11 mouse cellular contexts compared by ENCODE assay signal in genomic region chr3:105019826-105020692, GRCm38 (mm10). TPM values are rescaled to one million over a fixed set of nuclear protein-coding genes. Genes with fewer than 3 reads are reported as not detected.
DNase-seq lines count a peak whose midpoint lies in the region; ATAC-seq and TF ChIP-seq lines count a peak whose summit lies in the region.
"Had no signal": no experiment of that assay in that cellular context is flagged by ENCODE, and none has a peak within 500 bp of the region (broad histone marks: within the 10 kb centered on the region; RNA-seq: fewer than 3 reads in every experiment).

No protein-coding gene starts in this region.

- no peak overlapping the region for H3K4me3 ChIP-seq in kidney, adult 2 months (ENCODE audit: insufficient read depth, low read depth, low read length)
- no peak overlapping the region for H3K4me3 ChIP-seq in intestine, embryonic 15.5 days (replicated peaks)
- H3K4me3 ChIP-seq: erythroblast, embryonic 14.5 days; megakaryocyte, embryonic 14.5 days had no signal

- peak; percentile 74 for DNase-seq in kidney, adult 2 months
- no peak for DNase-seq in kidney, postnatal 10 days
- peak; percentile 89 for DNase-seq in heart, adult 8-10 months (ENCODE audit: low spot score)
- peak; percentile 88 for DNase-seq in lung, postnatal 25 days (ENCODE audit: low spot score)
- DNase-seq in spleen, postnatal 36 days (ENCODE audit: low spot score in 2 of 2): no peak
- no peak for DNase-seq in urinary bladder, adult 18-20 months (ENCODE audit: low spot score in 2 of 2)
- no peak for DNase-seq in frontal cortex, postnatal 14 days (ENCODE audit: low spot score in 2 of 2)

- 44% methylated on average over 12 of the region's 12 CpGs for WGBS in kidney, adult 2 months
- WGBS in intestine, embryonic 15.5 days: 26% methylated on average over 12 of the region's 12 CpGs

- peak; percentile 63 for ATAC-seq in intestine, embryonic 15.5 days
- ATAC-seq: inflammation-experienced regulatory T-cells, adult 6 months had no signal

- TF ChIP-seq POLR2A in kidney, adult 2 months (IDR thresholded peaks at IDR 0.05; ENCODE audit: low read depth, low read length): no peak

- no peak for TF ChIP-seq CTCF in kidney, adult 2 months (conservative IDR thresholded peaks at IDR 0.05; ENCODE audit: insufficient read depth, insufficient read length, low read depth, low read length)

- no peak overlapping the region for H3K9ac ChIP-seq in intestine, embryonic 15.5 days

- H3K27me3 ChIP-seq in kidney, adult 2 months (replicated peaks; ENCODE audit: control insufficient read depth, insufficient read depth, low read length): no peaks in the 10 kb centered on the region
- no peaks in the 10 kb centered on the region for H3K27me3 ChIP-seq in intestine, embryonic 15.5 days (replicated peaks)

- H3K4me1 ChIP-seq in kidney, adult 2 months (ENCODE audit: control insufficient read depth, insufficient read depth, low read length): no peaks in the 10 kb centered on the region; the same call in 1 of the 2 replicates
- H3K4me1 ChIP-seq in intestine, embryonic 15.5 days (replicated peaks): peaks cover 13% of the 10 kb centered on the region

- H3K27ac ChIP-seq in kidney, adult 2 months (ENCODE audit: insufficient read depth, low read depth, low read length): peak overlapping the region; percentile 82
- 0 out of 2 replicates have a peak overlapping the region, but pooled peaks have one; percentile 23 for H3K27ac ChIP-seq in intestine, embryonic 15.5 days

- H3K4me2 ChIP-seq in intestine, embryonic 15.5 days (replicated peaks): no peak overlapping the region

- H3K36me3 ChIP-seq in kidney, adult 2 months (ENCODE audit: control insufficient read depth, insufficient read depth, low read length): no peaks in the 10 kb centered on the region
- no peaks in the 10 kb centered on the region for H3K36me3 ChIP-seq in intestine, embryonic 15.5 days

- H3K9me3 ChIP-seq in intestine, embryonic 15.5 days: no peaks in the 10 kb centered on the region
- H3K9me3 ChIP-seq: megakaryocyte, embryonic 14.5 days had no signal

RNA-seq across cellular contexts. Expression of gene Cttnbp2nl, which starts 32.9 kb away (rescaled TPM):
- 3.6 and 4.2 TPM in 2 replicates for polyA plus RNA-seq in kidney, adult 2 months (2012; rRNA removed)
- total RNA-seq in heart, adult 8-10 months (2022): 10 to 100 TPM; 14.0 to 21.4 (median 15.6) TPM
- 18.8 and 21.9 TPM in 2 replicates for polyA plus RNA-seq in intestine, embryonic 15.5 days (2015; fragmentation: Nextera tagmentation; extraction: Ambion mirVana)

RNA-seq across cellular contexts. Expression of gene 4930564D02Rik, which starts 46.6 kb away (rescaled TPM):
- not detected in 2 replicates for polyA plus RNA-seq in kidney, adult 2 months (2012; rRNA removed)
- not detected for total RNA-seq in heart, adult 8-10 months (2022)
- not detected in 2 replicates for polyA plus RNA-seq in intestine, embryonic 15.5 days (2015; fragmentation: Nextera tagmentation; extraction: Ambion mirVana)
- polyA plus RNA-seq: erythroblast, embryonic 14.5 days; inflammation-experienced regulatory T-cells, adult 6 months had no signal

RNA-seq across cellular contexts. Expression of gene Wnt2b, which starts 58.3 kb away (rescaled TPM):
- polyA plus RNA-seq in kidney, adult 2 months (2012; rRNA removed): 0.97 and 1.2 TPM in 2 replicates
- 1 to 10 TPM in 1 of 4 experiments, under 1 TPM in 3; 0.38 to 2.0 (median 0.60) TPM for total RNA-seq in heart, adult 8-10 months (2022)
- 1.8 TPM in 2 replicates for polyA plus RNA-seq in intestine, embryonic 15.5 days (2015; fragmentation: Nextera tagmentation; extraction: Ambion mirVana)
- polyA plus RNA-seq: erythroblast, embryonic 14.5 days had no signal

Comparison
In these comparisons a context has a peak if more than half of its experiments do, and no peak if none do; other contexts are left out.
1. DNase-seq: peak in kidney, adult 2 months (single experiment), heart, adult 8-10 months (single experiment) and lung, postnatal 25 days (single experiment); none in kidney, postnatal 10 days (single experiment), spleen, postnatal 36 days (0 of 2), urinary bladder, adult 18-20 months (0 of 2) and frontal cortex, postnatal 14 days (0 of 2).